Mouse (Mus musculus) kidney, postnatal 0 days (tissue): ENCODE results near the gene Shc2. TPM values are rescaled to one million over a fixed set of nuclear protein-coding genes. Genes with fewer than 3 reads are reported as not detected.
A peak's percentile ranks its signal among the peaks of the same experiment; 100 is the strongest.

Experiments
- ATAC-seq: fragments of 200-750 bp; cut with Nextera tagmentation; replicated peaks from 2 replicates; pipeline ENCODE4 v1.8.0; 2017; ENCODE audit warnings: low read depth, moderate number of reproducible peaks, moderate TSS enrichment, moderate library complexity; ENCODE audit not compliant: low FRiP score
- DNase-seq: peaks from one replicate; pipeline ENCODE4 v3.0.0-alpha.2; 2016; ENCODE audit warnings: low spot score
- H3K27ac ChIP-seq: fragments of 300-500 bp; sonication (generic); 2 replicates; pipeline ENCODE4 v1.5.1; 2014; ENCODE audit warnings: mild to moderate bottlenecking
- H3K27me3 ChIP-seq: fragments of 300-500 bp; sonication (generic); 2 replicates; pipeline ENCODE4 v1.6.1; 2014; ENCODE audit warnings: low read length, mixed read lengths; ENCODE audit not compliant: insufficient read depth
- H3K36me3 ChIP-seq: fragments of 300-500 bp; sonication (generic); 2 replicates; pipeline ENCODE4 v1.6.1; 2014; ENCODE audit warnings: low read length, mixed read lengths; ENCODE audit not compliant: insufficient read depth
- H3K4me1 ChIP-seq: fragments of 300-500 bp; sonication (generic); replicated peaks from 2 replicates; pipeline ENCODE4 v1.6.1; 2014; ENCODE audit warnings: antibody characterized with exemption, low read length, mixed read lengths; ENCODE audit not compliant: insufficient read depth
- H3K4me2 ChIP-seq: fragments of 300-500 bp; sonication (generic); 2 replicates; pipeline ENCODE4 v1.6.1; 2014; ENCODE audit warnings: mild to moderate bottlenecking, low read length, moderate library complexity, mixed read lengths
- H3K4me3 ChIP-seq: fragments of 300-500 bp; sonication (generic); replicated peaks from 2 replicates; pipeline ENCODE4 v1.5.1; 2014; ENCODE audit warnings: low read depth, low read length
- H3K9ac ChIP-seq: fragments of 300-500 bp; sonication (generic); 2 replicates; pipeline ENCODE4 v1.6.1; 2014; ENCODE audit warnings: low read depth, low read length
- H3K9me3 ChIP-seq: fragments of 300-500 bp; sonication (generic); replicated peaks from 2 replicates; pipeline ENCODE4 v1.6.1; 2016; ENCODE audit warnings: low read length, inconsistent platforms, mixed read lengths
- CTCF ChIP-seq: IDR thresholded peaks from 2 replicates; pipeline ENCODE4 v1.5.1; 2016; ENCODE audit warnings: antibody characterized with exemption, low read depth, mild to moderate bottlenecking, moderate library complexity
- WGBS: fragments of 180-500 bp; shearing (Covaris S2); extraction: QIAGEN DNeasy Blood & Tissue Kit; methylation state at CpG from one replicate; pipeline ENCODE4 v1.1.7; 2014; 5-methylcytosine and 5-hydroxymethylcytosine counted together
- polyA plus RNA-seq: library from polyadenylated mRNA; unstranded; fragments of >200 nt; fragmentation: Nextera tagmentation; extraction: Ambion mirVana; gene quantifications from 2 replicates; pipeline ENCODE4 v1.2.1, GENCODE M21; 2015

Shc2 gene
- 5.4 TPM in 2 replicates for polyA plus RNA-seq

DNA sequence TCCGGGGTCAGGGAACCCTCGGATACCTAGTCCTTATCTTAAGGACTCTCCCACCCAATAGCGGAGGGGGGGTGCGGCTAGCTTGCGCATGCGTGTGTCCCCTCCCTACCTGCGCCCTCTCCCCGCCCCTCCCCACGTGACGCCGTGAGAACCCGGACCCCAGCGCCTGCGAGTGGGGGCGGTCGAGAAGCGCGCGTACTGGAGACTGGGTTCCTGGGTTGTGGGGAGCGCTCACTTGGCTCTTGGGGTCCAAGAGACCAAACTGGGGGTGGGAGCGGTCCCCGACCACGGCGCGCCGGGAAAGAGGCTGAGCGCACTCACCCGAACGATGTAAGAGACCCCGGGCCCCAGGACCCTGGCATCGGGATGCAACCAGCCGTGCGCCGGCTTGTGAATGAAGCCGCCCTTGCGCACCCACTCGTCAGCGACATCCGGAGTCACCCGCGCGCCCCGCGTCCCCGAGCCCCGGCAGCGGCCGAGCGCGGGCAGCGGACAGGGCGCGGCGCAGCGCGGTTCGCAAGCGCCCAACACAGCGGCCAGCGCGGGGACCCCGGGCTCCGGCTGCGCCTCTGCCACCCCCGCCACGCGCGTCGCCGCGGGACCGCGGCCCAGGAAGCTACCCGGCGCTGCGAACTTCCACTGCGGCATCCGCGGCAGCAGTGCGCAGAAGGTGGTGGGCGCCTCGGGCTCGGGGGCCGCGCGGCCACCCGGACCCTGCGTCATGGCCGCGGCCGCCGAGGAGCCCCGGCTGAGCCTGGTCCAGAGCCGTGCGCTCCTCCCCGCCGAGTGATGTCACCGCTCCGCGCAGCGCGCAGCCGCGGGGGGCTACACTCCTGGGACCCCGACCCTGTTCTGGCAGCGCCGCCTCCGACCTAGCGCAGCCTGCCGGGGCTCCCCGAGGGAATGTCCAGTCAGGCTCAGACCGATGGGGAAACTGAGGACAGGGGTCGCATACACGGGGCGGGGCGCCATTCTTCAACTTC, at the start of gene Shc2:
Gene Shc2 (minus strand): TSS at position 791 of the 983 bp plus-strand sequence.
- no peaks in the 10 kb centered on the region for H3K9me3 ChIP-seq
- ATAC-seq (peak; percentile 63), DNase-seq (peak; percentile 44)
- no peaks in the 10 kb centered on the region for H3K27me3 ChIP-seq
- H3K4me1 ChIP-seq: peaks cover 12% of the 10 kb centered on the region
- H3K4me2 ChIP-seq: peak within 1 kb of the TSS; percentile 98
- WGBS: under 1% methylated on average over 99 of the region's 116 CpGs
- H3K27ac ChIP-seq: peak within 1 kb of the TSS; percentile 54; the same call in 1 of the 2 replicates
- no peaks in the 10 kb centered on the region for H3K36me3 ChIP-seq
- peak within 1 kb of the TSS; percentile 67 for H3K9ac ChIP-seq
- TF ChIP-seq CTCF: no peak
- peak within 1 kb of the TSS; percentile 71 for H3K4me3 ChIP-seq

DNA sequence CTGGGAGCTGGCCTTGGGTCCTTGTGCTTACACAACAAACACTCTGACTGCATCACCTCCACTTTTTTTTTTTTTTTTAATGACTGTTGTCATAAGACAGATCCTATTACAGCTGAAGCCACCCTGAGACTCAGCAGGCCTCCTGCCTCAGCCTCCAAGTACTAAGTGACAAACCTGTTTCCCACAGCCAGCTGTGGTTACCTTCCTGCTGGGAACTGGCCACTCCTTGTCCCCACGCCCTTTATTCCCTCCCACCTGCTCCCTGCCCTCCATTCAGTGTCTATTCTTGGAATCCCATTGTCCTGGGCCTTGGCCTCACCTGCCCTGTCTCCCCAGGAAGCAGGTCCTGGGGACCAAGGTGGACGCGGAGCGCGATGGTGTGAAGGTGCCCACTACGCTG, 49.8 kb upstream of the Shc2 start:
- H3K4me2 ChIP-seq: no peak overlapping the region
- H3K27ac ChIP-seq: no peak overlapping the region
- peaks cover 47% of the 10 kb centered on the region for H3K36me3 ChIP-seq
- H3K9ac ChIP-seq: no peak overlapping the region
- DNase-seq: no peak
- no peak overlapping the region for H3K4me3 ChIP-seq
- ATAC-seq: no peak
- no peaks in the 10 kb centered on the region for H3K9me3 ChIP-seq
- TF ChIP-seq CTCF: no peak
- H3K27me3 ChIP-seq: no peaks in the 10 kb centered on the region
- WGBS: 93% methylated on average over 6 of the region's 6 CpGs
- no peaks in the 10 kb centered on the region; the same call in 1 of the 2 replicates for H3K4me1 ChIP-seq

DNA sequence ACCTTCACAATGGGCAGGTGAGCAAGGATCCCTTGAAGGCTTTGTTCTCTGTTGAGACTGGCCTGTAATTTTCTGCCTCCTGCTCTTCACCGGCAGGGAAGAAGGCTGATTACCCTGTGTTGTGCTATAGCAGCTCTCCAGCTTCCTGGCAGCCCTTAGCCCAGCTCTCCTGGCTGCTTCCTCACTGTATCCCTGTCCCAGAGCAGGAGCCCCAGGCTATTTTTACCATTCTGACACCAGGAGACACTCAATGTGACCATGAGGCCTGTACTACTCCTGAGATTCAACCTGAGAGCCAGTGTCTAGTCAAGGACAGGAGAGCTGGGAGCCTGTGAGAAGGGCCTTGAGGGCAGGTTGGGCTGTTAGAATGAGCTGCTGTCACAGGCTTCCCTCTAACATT, 49.0 kb upstream of the Shc2 start:
- Histone ChIP-seq H3K9me3 (no peaks in the 10 kb centered on the region), H3K27me3 (no peaks in the 10 kb centered on the region), H3K9ac (no peak overlapping the region), H3K27ac (no peak overlapping the region), H3K4me2 (no peak overlapping the region), H3K36me3 (peaks cover 47% of the 10 kb centered on the region), H3K4me3 (no peak overlapping the region), H3K4me1 (no peaks in the 10 kb centered on the region; the same call in 1 of the 2 replicates)
- WGBS: 94% methylated on average over 1 of the region's 1 CpGs
- no peak for TF ChIP-seq CTCF
- DNase-seq: no peak
- ATAC-seq: no peak

DNA sequence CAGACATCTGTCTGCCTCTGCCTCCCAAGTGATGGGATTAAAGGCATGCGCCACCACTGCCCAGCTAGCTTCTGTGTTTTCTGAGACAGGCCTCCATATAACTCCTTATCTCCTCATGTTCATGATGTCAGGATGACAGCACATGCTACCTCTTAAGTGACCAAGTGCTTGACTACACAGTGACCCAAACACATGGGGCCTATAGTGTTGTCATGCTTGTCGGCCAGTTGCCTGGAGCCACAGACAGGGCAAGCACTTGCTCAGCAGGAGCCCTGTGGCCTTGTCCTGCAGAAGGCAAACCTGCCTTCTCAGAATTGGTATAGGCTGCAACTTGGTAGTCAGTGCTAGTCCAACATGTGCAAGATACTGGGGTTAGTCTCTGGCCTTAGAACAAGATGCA, 48.5 kb upstream of the Shc2 start:
- H3K4me1 ChIP-seq: peaks cover 1% of the 10 kb centered on the region; the same call in 1 of the 2 replicates
- no peak overlapping the region for H3K27ac ChIP-seq
- ATAC-seq (no peak), DNase-seq (no peak)
- no peak overlapping the region for H3K4me3 ChIP-seq
- H3K36me3 ChIP-seq: peaks cover 47% of the 10 kb centered on the region
- TF ChIP-seq CTCF: no peak
- no peak overlapping the region for H3K9ac ChIP-seq
- H3K9me3 ChIP-seq: no peaks in the 10 kb centered on the region
- 91% methylated on average over 2 of the region's 2 CpGs for whole genome bisulfite sequencing
- no peaks in the 10 kb centered on the region for H3K27me3 ChIP-seq
- no peak overlapping the region for H3K4me2 ChIP-seq

DNA sequence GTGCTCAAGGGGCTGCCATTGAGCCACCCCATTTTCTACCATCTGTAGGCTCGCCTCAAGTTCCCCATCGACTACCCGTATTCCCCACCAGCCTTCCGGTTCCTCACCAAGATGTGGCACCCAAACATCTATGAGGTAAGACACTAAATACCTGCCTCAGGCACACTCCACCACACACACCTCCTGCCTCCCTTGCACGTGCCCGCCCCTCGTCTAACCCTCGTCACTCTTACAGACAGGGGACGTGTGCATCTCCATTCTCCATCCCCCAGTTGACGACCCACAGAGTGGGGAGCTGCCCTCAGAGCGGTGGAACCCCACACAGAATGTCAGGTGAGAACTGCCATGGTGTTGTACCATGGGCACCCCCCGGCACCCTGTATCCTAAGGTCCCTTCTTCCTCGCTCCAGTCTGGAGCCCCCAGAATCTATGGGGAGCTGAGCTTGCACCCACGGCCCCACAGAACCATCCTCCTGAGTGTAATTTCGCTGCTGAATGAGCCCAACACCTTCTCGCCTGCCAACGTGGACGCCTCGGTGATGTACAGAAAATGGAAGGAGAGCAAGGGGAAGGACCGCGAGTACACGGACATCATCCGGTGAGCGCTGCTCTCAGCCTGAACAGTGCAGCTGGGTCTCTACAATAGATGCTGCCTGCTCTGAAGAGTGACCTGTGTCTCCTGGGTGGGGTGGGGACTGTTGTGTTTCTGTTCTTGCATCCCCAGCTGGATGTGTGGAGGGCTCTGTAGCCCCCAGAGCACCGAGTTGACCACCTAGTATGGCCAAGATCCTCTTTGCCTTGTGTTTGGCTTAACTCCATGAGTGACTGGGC, 47.3 kb upstream of the Shc2 start:
- no peaks in the 10 kb centered on the region for H3K9me3 ChIP-seq
- no peak for ATAC-seq
- H3K4me2 ChIP-seq: no peak overlapping the region
- peak overlapping the region; percentile 87; the same call in 1 of the 2 replicates for H3K9ac ChIP-seq
- peaks cover 47% of the 10 kb centered on the region for H3K36me3 ChIP-seq
- 92% methylated on average over 25 of the region's 25 CpGs for WGBS
- no peaks in the 10 kb centered on the region for H3K27me3 ChIP-seq
- peaks cover 5% of the 10 kb centered on the region; the same call in 1 of the 2 replicates for H3K4me1 ChIP-seq
- no peak overlapping the region for H3K4me3 ChIP-seq
- TF ChIP-seq CTCF: no peak
- DNase-seq: no peak
- H3K27ac ChIP-seq: no peak overlapping the region
